In genomic region chr14:78041886-78042526, GRCm38 (mm10) we compare ENCODE assay signal across 16 mouse cellular contexts. TPM values are rescaled to one million over a fixed set of nuclear protein-coding genes. Genes with fewer than 3 reads are reported as not detected.
DNase-seq lines count a peak whose midpoint lies in the region; ATAC-seq and TF ChIP-seq lines count a peak whose summit lies in the region.
"Had no signal": no experiment of that assay in that cellular context is flagged by ENCODE, and none has a peak within 500 bp of the region (broad histone marks: within the 10 kb centered on the region; RNA-seq: fewer than 3 reads in every experiment).

No protein-coding gene starts in this region.

- H3K4me1 ChIP-seq in stomach, postnatal 0 days (replicated peaks; ENCODE audit: control insufficient read depth, insufficient read depth): no peaks in the 10 kb centered on the region
- H3K4me1 ChIP-seq: forebrain, embryonic 13.5 days; stomach, embryonic 15.5 days had no signal

- no peaks in the 10 kb centered on the region for H3K9me3 ChIP-seq in stomach, postnatal 0 days (ENCODE audit: control insufficient read depth, low read length)
- H3K9me3 ChIP-seq: embryonic facial prominence, embryonic 13.5 days; forebrain, embryonic 13.5 days; stomach, embryonic 15.5 days had no signal

- intact Hi-C loops in left cerebral cortex, adult 2 months (cut with DNase I): no loop called here

- no peaks in the 10 kb centered on the region for H3K36me3 ChIP-seq in stomach, postnatal 0 days (ENCODE audit: control insufficient read depth, insufficient read depth, low read length)
- H3K36me3 ChIP-seq: embryonic facial prominence, embryonic 13.5 days; stomach, embryonic 15.5 days had no signal

- H3K27ac ChIP-seq in left cerebral cortex, adult 2 months: no peak overlapping the region
- no peak overlapping the region for H3K27ac ChIP-seq in stomach, postnatal 0 days (replicated peaks)
- H3K27ac ChIP-seq: embryonic facial prominence, embryonic 13.5 days; forebrain, embryonic 13.5 days; stomach, embryonic 15.5 days had no signal

- no peak overlapping the region for H3K4me2 ChIP-seq in stomach, postnatal 0 days (replicated peaks; ENCODE audit: low read depth)
- H3K4me2 ChIP-seq: embryonic facial prominence, embryonic 13.5 days; forebrain, embryonic 13.5 days; stomach, embryonic 15.5 days had no signal

- ATAC-seq in stomach, postnatal 0 days (ENCODE audit: low FRiP score, low TSS enrichment): no peak
- ATAC-seq in cerebellum, adult (ENCODE audit: insufficient number of reproducible peaks, low FRiP score, low TSS enrichment): no peak
- ATAC-seq: forebrain, embryonic 13.5 days had no signal

- H3K9ac ChIP-seq in stomach, postnatal 0 days (ENCODE audit: low read length): no peak overlapping the region
- H3K9ac ChIP-seq: embryonic facial prominence, embryonic 13.5 days; forebrain, embryonic 13.5 days; stomach, embryonic 15.5 days had no signal

- H3K27me3 ChIP-seq in stomach, postnatal 0 days (ENCODE audit: control insufficient read depth, insufficient read depth, low read length): no peaks in the 10 kb centered on the region
- H3K27me3 ChIP-seq: embryonic facial prominence, embryonic 13.5 days; forebrain, embryonic 13.5 days; stomach, embryonic 15.5 days had no signal

- TF ChIP-seq CTCF in left cerebral cortex, adult 2 months (IDR thresholded peaks at IDR 0.05): peak; percentile 27
- TF ChIP-seq CTCF in stomach, postnatal 0 days (IDR thresholded peaks at IDR 0.05; ENCODE audit: low read depth): peak; percentile 35

- DNase-seq in cerebellum, postnatal 14 days: peak; percentile 18 to 26
- DNase-seq in cerebellum, adult 9-11 months: no peak
- no peak for DNase-seq in left cerebral cortex, adult 2 months (ENCODE audit: extremely low spot score in 1 of 2, low spot score in 2 of 2)
- DNase-seq in left cerebral cortex, adult 11 months (ENCODE audit: low spot score): no peak
- DNase-seq in brain, adult 2 months (ENCODE audit: low read depth, low spot score): peak; percentile 18
- DNase-seq in stomach, postnatal 0 days (ENCODE audit: low spot score): no peak
- DNase-seq in spleen, postnatal 4 days (ENCODE audit: low spot score in 2 of 2): no peak
- DNase-seq: cerebellum, postnatal 25 days; right cerebral cortex, postnatal 25 days had no signal

- H3K4me3 ChIP-seq in left cerebral cortex, adult 2 months: no peak overlapping the region
- H3K4me3 ChIP-seq in stomach, postnatal 0 days (ENCODE audit: low read depth, low read length): no peak overlapping the region
- H3K4me3 ChIP-seq: embryonic facial prominence, embryonic 13.5 days; forebrain, embryonic 13.5 days; stomach, embryonic 15.5 days had no signal

- no peak for TF ChIP-seq EP300 in stomach, postnatal 0 days (optimal IDR thresholded peaks at IDR 0.05)

- WGBS in stomach, postnatal 0 days: 72% methylated on average over 11 of the region's 11 CpGs

RNA-seq across cellular contexts. Expression of gene Fam216b, which starts 46.8 kb away (rescaled TPM):
- not detected for total RNA-seq in left cerebral cortex, adult 2 months (2021)
- polyA plus RNA-seq in stomach, postnatal 0 days (2015; fragmentation: Nextera tagmentation; extraction: Ambion mirVana): 0.07 and 0.15 TPM in 2 replicates
- total RNA-seq: gastrocnemius, postnatal 36 days; megakaryocyte progenitor cell, adult 5-6 weeks had no signal
- polyA plus RNA-seq: embryonic facial prominence, embryonic 13.5 days; forebrain, embryonic 13.5 days; liver, embryonic 16.5 days; stomach, embryonic 15.5 days had no signal

Comparison
In these comparisons a context has a peak if more than half of its experiments do, and no peak if none do; other contexts are left out.
1. DNase-seq: peak in cerebellum, postnatal 14 days (2 of 2) and brain, adult 2 months (single experiment); none in cerebellum, adult 9-11 months (single experiment), left cerebral cortex, adult 2 months (0 of 2), left cerebral cortex, adult 11 months (single experiment), stomach, postnatal 0 days (single experiment) and spleen, postnatal 4 days (0 of 2).